Comparison of ENCODE assay signal across 8 mouse cellular contexts in the genomic region with DNA sequence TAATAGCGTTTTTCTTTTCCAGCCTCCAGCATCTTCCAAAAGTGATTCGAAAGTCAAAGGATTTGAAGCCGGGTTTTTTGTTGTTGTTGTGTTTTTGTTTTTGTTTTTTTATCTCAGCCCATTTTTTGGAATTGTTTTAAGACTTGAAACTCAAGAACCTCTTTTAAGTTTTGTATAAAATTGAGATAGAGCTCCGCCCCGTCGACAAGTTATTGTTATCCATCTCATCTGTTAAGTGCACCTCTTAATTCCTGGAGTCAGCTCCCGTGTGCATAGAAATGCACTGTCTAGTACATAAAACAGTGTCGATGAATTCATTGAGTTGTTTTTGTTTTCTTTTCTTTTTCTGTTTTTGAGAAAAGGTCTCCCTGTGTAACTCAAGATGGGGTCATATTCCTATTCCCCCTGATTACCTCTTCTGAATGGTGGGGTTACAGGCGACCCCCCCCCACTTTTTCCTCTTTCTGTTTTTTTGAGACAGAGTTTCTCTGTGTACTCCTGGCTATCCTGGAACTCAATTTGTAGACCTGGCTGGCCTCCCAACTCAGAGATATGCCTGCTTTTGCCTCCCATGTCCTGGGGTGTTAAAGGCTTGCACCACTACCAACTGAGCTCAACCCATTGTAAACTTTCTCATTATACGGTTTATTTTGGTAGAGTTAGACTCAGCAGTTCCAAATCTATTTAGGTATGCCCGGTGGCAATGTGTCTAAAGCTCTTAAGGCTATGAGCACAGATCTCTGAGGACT. TPM values are rescaled to one million over a fixed set of nuclear protein-coding genes. Genes with fewer than 3 reads are reported as not detected.
DNase-seq lines count a peak whose midpoint lies in the region; ATAC-seq and TF ChIP-seq lines count a peak whose summit lies in the region.

No protein-coding gene starts in this region.

- peak overlapping the region; percentile 97 for H3K27ac ChIP-seq in liver, postnatal 0 days (ENCODE audit: low read depth)

- DNase-seq in right cerebral cortex, postnatal 4 days = peak; percentile 11
- DNase-seq in right cerebral cortex, postnatal 14 days = no peak
- DNase-seq in cerebellum, postnatal 10 days = peak; percentile 45 to 49
- DNase-seq in heart, postnatal 10 days = peak; percentile 39 to 50
- DNase-seq in liver, postnatal 0 days = no peak
- no peak for DNase-seq in layer of hippocampus, postnatal 14 days (ENCODE audit: low spot score in 2 of 2)
- no peak for DNase-seq in ovary, postnatal 36 days (ENCODE audit: low spot score)

- peak overlapping the region; percentile 77 for H3K4me3 ChIP-seq in liver, postnatal 0 days (ENCODE audit: low read depth, low read length)

- 10% methylated on average over 11 of the region's 11 CpGs for WGBS in liver, postnatal 0 days (ENCODE audit: insufficient replicate concordance)

- H3K4me1 ChIP-seq in liver, postnatal 0 days (ENCODE audit: insufficient read depth) = peaks cover 25% of the 10 kb centered on the region

- intact Hi-C loops in heart, postnatal 10 days (cut with DNase I) = loop anchor here (5.0 kb wide), 1 partner anchor 41 kb away; no protein-coding TSS in a partner anchor

- TF ChIP-seq EP300 in liver, postnatal 0 days (IDR thresholded peaks at IDR 0.05; ENCODE audit: low read depth) = 0 out of 2 replicates have a peak, but pooled peaks have one; percentile 19

- peak overlapping the region; percentile 80 for H3K9ac ChIP-seq in liver, postnatal 0 days (replicated peaks)

- no peak for ATAC-seq in liver, postnatal 0 days
- ATAC-seq in inflammation-experienced regulatory T-cells, adult 6 months = no peak

- H3K4me2 ChIP-seq in liver, postnatal 0 days (ENCODE audit: low read depth, low read length) = peak overlapping the region; percentile 65

- H3K9me3 ChIP-seq in liver, postnatal 0 days (ENCODE audit: low read length) = no peaks in the 10 kb centered on the region

- no peaks in the 10 kb centered on the region for H3K27me3 ChIP-seq in liver, postnatal 0 days (ENCODE audit: insufficient read depth, low read length)

- no peak for TF ChIP-seq CTCF in liver, postnatal 0 days (IDR thresholded peaks at IDR 0.05; ENCODE audit: low read depth)

- H3K36me3 ChIP-seq in liver, postnatal 0 days (replicated peaks; ENCODE audit: insufficient read depth, low read length) = no peaks in the 10 kb centered on the region

RNA-seq across cellular contexts. Expression of a gene that starts 28.2 kb away (rescaled TPM):
- total RNA-seq in heart, postnatal 10 days (2021) = 10 to 100 TPM; 19.8 to 21.6 TPM
- polyA plus RNA-seq in liver, postnatal 0 days (2015; fragmentation: Nextera tagmentation; extraction: Ambion mirVana) = 7.4 and 10.6 TPM in 2 replicates
- 10 to 100 TPM; 45.1 to 48.2 TPM for total RNA-seq in layer of hippocampus, postnatal 14 days (2021)
- polyA plus RNA-seq in inflammation-experienced regulatory T-cells, adult 6 months (2017; shearing (Covaris generic)) = 10 to 100 TPM; 47.4 to 75.2 (median 62.0) TPM

RNA-seq across cellular contexts. Expression of a gene that starts 38.7 kb away (rescaled TPM):
- 10 to 100 TPM; 11.7 to 12.5 TPM for total RNA-seq in heart, postnatal 10 days (2021)
- 15.2 and 15.7 TPM in 2 replicates for polyA plus RNA-seq in liver, postnatal 0 days (2015; fragmentation: Nextera tagmentation; extraction: Ambion mirVana)
- total RNA-seq in layer of hippocampus, postnatal 14 days (2021) = 10 to 100 TPM in 1 of 2 experiments, 1 to 10 TPM in 1; 8.1 to 10.2 TPM
- 10 to 100 TPM; 24.6 to 33.4 (median 32.3) TPM for polyA plus RNA-seq in inflammation-experienced regulatory T-cells, adult 6 months (2017; shearing (Covaris generic))

RNA-seq across cellular contexts. Expression of a gene that starts 46.8 kb away (rescaled TPM):
- total RNA-seq in heart, postnatal 10 days (2021) = 10 to 100 TPM; 63.5 to 65.0 TPM
- polyA plus RNA-seq in liver, postnatal 0 days (2015; fragmentation: Nextera tagmentation; extraction: Ambion mirVana) = 61.8 and 64.2 TPM in 2 replicates
- total RNA-seq in layer of hippocampus, postnatal 14 days (2021) = 100 to 1,000 TPM; 129 to 135 TPM
- polyA plus RNA-seq in inflammation-experienced regulatory T-cells, adult 6 months (2017; shearing (Covaris generic)) = 100 to 1,000 TPM; 229 to 302 (median 268) TPM

Comparison
In these comparisons a context has a peak if more than half of its experiments do, and no peak if none do; other contexts are left out.
1. DNase-seq: peak in right cerebral cortex, postnatal 4 days (single experiment), cerebellum, postnatal 10 days (2 of 2) and heart, postnatal 10 days (2 of 2); none in right cerebral cortex, postnatal 14 days (single experiment), liver, postnatal 0 days (single experiment), layer of hippocampus, postnatal 14 days (0 of 2) and ovary, postnatal 36 days (single experiment).